Mouse (Mus musculus) liver, embryonic 14.5 days (tissue): ENCODE measurements around the gene Rassf7. TPM values are rescaled to one million over a fixed set of nuclear protein-coding genes. Genes with fewer than 3 reads are reported as not detected.

Source experiments
- ATAC-seq: fragments of 200-750 bp; cut with Nextera tagmentation; 2 replicates; pipeline ENCODE4 v1.8.0; 2017; ENCODE audit warnings: moderate number of reproducible peaks, mild to moderate bottlenecking, moderate library complexity; ENCODE audit not compliant: insufficient read depth
- DNase-seq, 3 experiments: peaks; one replicate each; pipeline ENCODE4 v3.0.0-alpha.2; 2012 to 2013; ENCODE audit warnings: low read depth in 3 of 3, low spot score in 3 of 3
- H3K27ac ChIP-seq: fragments of 300-500 bp; sonication (generic); 2 replicates; pipeline ENCODE4 v1.5.1; 2014; ENCODE audit warnings: moderate library complexity, mild to moderate bottlenecking, control low read depth, inconsistent platforms
- H3K27me3 ChIP-seq: fragments of 300-500 bp; sonication (generic); 2 replicates; pipeline ENCODE4 v1.6.1; 2014; ENCODE audit warnings: mild to moderate bottlenecking, low read length, moderate library complexity; ENCODE audit not compliant: control insufficient read depth, insufficient read depth
- H3K36me3 ChIP-seq: fragments of 300-500 bp; sonication (generic); replicated peaks from 2 replicates; pipeline ENCODE4 v1.6.1; 2014; ENCODE audit warnings: low read depth; ENCODE audit not compliant: control insufficient read depth, insufficient read depth
- H3K4me1 ChIP-seq, 2 experiments: fragments of 200-500 bp in 1 of 2; fragments of 300-500 bp in 1 of 2; sonication (generic) in 1 of 2; replicated peaks; 2 replicates each; pipeline ENCODE4 v1.6.1; 2012 to 2014; ENCODE audit warnings: antibody characterized with exemption in 1 of 2, inconsistent platforms in 1 of 2, low read length in 1 of 2; ENCODE audit not compliant: control insufficient read depth in 2 of 2, insufficient read depth in 2 of 2
- H3K4me2 ChIP-seq: fragments of 300-500 bp; sonication (generic); 2 replicates; pipeline ENCODE4 v1.6.1; 2014; ENCODE audit warnings: low read depth, mild to moderate bottlenecking, control low read depth, moderate library complexity
- H3K4me3 ChIP-seq, 2 experiments: fragments of 200-500 bp in 1 of 2; fragments of 300-500 bp in 1 of 2; sonication (generic) in 1 of 2; 2 replicates each; pipeline ENCODE4 v1.5.1; 2012 to 2014; ENCODE audit warnings: low read depth in 2 of 2, low read length in 2 of 2, mild to moderate bottlenecking in 2 of 2, control low read depth in 1 of 2, inconsistent platforms in 1 of 2, moderate library complexity in 1 of 2; ENCODE audit not compliant: insufficient read depth in 1 of 2
- H3K9ac ChIP-seq: fragments of 300-500 bp; sonication (generic); replicated peaks from 2 replicates; pipeline ENCODE4 v1.6.1; 2014; ENCODE audit warnings: mild to moderate bottlenecking, control low read depth, moderate library complexity
- H3K9me3 ChIP-seq: fragments of 300-500 bp; sonication (generic); 2 replicates; pipeline ENCODE4 v1.6.1; 2016; ENCODE audit warnings: low read length, mixed read lengths; ENCODE audit not compliant: control insufficient read depth
- CTCF ChIP-seq: IDR thresholded peaks from 2 replicates; pipeline ENCODE4 v1.5.1; 2016; ENCODE audit warnings: antibody characterized with exemption, low read depth, control low read depth
- EP300 ChIP-seq: IDR thresholded peaks from 2 replicates; pipeline ENCODE4 v1.6.1; 2016; ENCODE audit warnings: antibody characterized with exemption, low read depth
- WGBS: fragments of 180-500 bp; shearing (Covaris S2); extraction: QIAGEN DNeasy Blood & Tissue Kit; methylation state at CpG from one replicate; pipeline ENCODE4 v1.1.7; 2014; ENCODE audit not compliant: insufficient replicate concordance; 5-methylcytosine and 5-hydroxymethylcytosine counted together
- polyA plus RNA-seq, 2 experiments: library from polyadenylated mRNA; depleted of rRNA in 1 of 2; stranded (reverse) in 1 of 2; unstranded in 1 of 2; fragments of >200 nt; fragmentation: Nextera tagmentation in 1 of 2; extraction: Ambion mirVana in 1 of 2; gene quantifications; 2 replicates each; pipeline versions ENCODE4 v1.2.1 to v1.2.3; 2012 to 2014

Gene Rassf7
- polyA plus RNA-seq, 2 experiments, result 16.8 to 21.6 TPM

DNA sequence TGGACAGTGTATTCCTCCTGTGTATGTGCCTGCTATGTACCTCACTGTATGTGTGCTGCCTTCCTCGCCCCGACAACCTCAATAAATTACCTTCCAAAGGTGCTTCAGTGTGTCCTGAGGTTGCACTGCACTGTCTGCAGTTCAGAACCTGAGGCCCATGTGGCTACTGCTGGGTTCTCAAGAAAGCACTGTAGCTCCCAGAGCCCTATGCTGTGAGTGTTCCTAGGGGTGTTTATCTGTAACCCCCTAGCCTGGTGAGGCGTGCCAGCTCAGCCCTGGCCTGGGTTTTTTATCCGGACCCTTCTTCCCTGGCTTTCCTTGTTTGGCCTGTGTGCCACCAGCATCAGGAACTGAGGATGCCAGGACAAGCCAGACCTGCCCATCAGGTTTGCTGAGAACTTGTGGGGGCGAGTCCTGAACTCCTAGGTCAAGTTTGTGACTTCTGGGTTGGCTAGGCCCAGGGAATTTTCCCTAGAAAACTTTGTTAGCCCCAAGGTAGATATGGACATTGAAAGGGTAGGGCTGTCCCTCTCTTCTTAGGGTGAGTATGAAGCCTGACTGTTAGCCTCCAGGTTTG is 3.0 kb downstream of the Rassf7 start:
- H3K4me2 ChIP-seq, result no peak overlapping the region
- peak overlapping the region; percentile 22; the same call in 1 of the 2 replicates for H3K27ac ChIP-seq
- no peak overlapping the region for H3K4me3 ChIP-seq
- no peak for TF ChIP-seq EP300
- TF ChIP-seq CTCF, result no peak
- peaks cover 6% of the 10 kb centered on the region; the same call in 1 of the 2 replicates for H3K36me3 ChIP-seq
- ATAC-seq, result no peak
- H3K9me3 ChIP-seq, result no peaks in the 10 kb centered on the region
- no peak overlapping the region for H3K9ac ChIP-seq
- H3K4me1 ChIP-seq, result peaks cover 30 to 50% of the 10 kb centered on the region in 2 experiments
- no peak for DNase-seq
- 75% methylated on average over 5 of the region's 5 CpGs for whole genome bisulfite sequencing
- H3K27me3 ChIP-seq, result no peaks in the 10 kb centered on the region

DNA sequence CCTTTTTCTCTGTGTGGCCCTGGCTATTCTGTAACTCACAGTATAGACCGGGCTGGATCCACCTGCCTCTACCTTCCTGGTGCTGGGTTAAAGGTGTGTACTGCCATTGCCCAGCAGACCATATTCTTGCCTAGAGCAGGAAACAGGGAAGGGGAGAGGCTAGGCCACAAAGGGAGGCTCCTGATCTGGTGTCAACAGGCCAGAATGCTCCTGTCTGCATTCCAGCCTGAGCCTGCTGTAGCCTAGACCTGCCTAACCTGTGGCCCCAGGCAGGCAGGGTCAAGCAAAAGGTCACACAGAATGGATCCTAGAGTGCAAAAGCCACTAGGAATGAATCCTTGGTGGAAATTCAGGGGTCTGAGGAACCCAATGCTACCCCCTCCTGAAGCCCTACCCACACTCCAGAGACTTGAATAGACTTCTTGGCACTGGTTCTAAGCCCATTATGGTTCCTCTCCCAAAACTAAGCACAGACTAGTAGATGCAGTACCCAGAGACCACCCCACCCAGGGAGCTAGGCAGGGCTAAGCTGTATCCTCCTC is 4.0 kb downstream of the Rassf7 start:
- peak overlapping the region; percentile 22 for H3K27ac ChIP-seq
- no peak overlapping the region; the same call in 1 of the 2 replicates for H3K4me2 ChIP-seq

DNA sequence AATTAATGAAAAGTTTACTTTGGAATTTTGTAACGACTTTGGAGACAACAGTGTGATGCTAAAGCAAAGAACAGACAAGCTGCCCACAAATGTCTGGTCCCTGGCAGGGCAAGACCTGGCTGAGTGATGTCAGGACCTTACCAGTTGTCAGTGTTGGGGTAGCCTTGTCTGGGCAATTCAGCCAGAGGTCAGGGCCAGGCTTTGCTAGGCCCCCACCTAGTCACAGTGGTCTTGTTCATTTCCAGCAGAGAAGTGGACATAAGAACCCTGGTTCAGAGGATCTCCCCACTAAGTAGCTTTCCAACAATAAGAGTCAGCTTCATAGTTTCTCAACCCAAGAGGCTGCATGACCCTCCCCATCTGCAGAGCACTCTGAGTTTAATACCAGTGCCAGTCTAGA is 4.7 kb downstream of the Rassf7 start:
- H3K4me2 ChIP-seq, result peak overlapping the region; percentile 85
- no peak for DNase-seq
- no peaks in the 10 kb centered on the region for H3K9me3 ChIP-seq
- no peak for TF ChIP-seq CTCF
- TF ChIP-seq EP300, result no peak
- H3K36me3 ChIP-seq, result peaks cover 6% of the 10 kb centered on the region; the same call in 1 of the 2 replicates
- peak overlapping the region; percentile 84 for H3K9ac ChIP-seq
- no peak for ATAC-seq
- H3K27me3 ChIP-seq, result no peaks in the 10 kb centered on the region
- peak overlapping the region; percentile 43 for H3K27ac ChIP-seq
- WGBS, result 71% methylated on average over 1 of the region's 1 CpGs
- H3K4me1 ChIP-seq, result peaks cover 19 to 33% of the 10 kb centered on the region in 2 experiments
- peak overlapping the region; percentile 73 to 78; a peak in 3 of 4 replicates for H3K4me3 ChIP-seq

More for the DNA sequence above, 4.0 kb downstream of the Rassf7 start:
- ATAC-seq, result no peak
- Histone ChIP-seq H3K27me3 (no peaks in the 10 kb centered on the region), H3K4me3 (no peak overlapping the region), H3K9ac (no peak overlapping the region), H3K4me1 (peaks cover 25 to 40% of the 10 kb centered on the region in 2 experiments), H3K9me3 (no peaks in the 10 kb centered on the region), H3K36me3 (peaks cover 6% of the 10 kb centered on the region; the same call in 1 of the 2 replicates)
- TF ChIP-seq CTCF (no peak), EP300 (no peak)
- WGBS, result 83% methylated on average over 1 of the region's 1 CpGs
- DNase-seq, result no peak

DNA sequence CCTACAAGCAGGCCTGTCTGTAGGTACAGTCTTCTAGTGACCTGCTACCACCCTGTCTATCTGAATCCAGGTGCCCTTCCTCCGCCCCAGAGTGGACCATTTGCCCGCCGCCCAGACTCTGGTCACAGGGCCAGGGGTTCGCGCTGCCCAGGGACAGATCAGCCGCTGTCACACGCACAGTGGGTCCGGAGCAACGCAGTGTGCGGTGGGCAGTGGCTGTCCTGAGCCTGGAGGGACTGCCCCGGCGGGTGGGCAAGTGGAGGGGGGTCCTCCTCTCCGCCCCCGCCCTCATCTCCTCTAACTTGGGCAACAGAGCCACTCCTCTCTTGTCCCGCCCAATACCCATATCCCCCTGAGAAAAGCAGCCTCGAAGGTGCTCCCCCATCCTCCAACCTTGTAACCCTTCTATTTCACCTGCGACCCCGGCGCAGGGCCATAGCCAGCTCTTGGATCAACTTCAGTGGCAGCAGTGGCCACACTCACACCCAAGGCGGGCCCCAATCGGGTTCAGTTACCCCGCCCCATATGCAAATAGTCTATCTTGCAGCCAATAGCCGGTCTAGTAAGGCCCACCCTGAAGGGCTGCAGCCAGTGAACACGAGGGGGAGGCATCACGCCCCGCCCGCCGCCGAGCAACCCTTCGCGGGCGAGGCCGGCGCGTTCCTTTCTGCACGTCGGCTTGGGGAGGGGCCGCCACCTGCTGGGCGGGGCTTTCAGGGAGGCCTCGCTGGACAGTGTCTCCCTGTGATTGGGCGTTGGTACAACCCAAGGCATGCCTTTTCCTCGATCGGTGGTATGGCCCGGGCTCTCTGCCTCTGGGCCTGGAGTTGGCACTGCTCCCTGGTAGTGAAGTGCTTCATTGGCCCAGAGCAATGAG is 5.8 kb downstream of the Rassf7 start:
- peak overlapping the region; percentile 73 to 78 for H3K4me3 ChIP-seq
- peak; percentile 96 for ATAC-seq
- peak overlapping the region; percentile 81 for H3K27ac ChIP-seq
- H3K9me3 ChIP-seq, result no peaks in the 10 kb centered on the region
- peak overlapping the region; percentile 85 for H3K4me2 ChIP-seq
- peaks cover 6% of the 10 kb centered on the region; the same call in 1 of the 2 replicates for H3K36me3 ChIP-seq
- H3K27me3 ChIP-seq, result no peaks in the 10 kb centered on the region
- H3K4me1 ChIP-seq, result peaks cover 17 to 32% of the 10 kb centered on the region in 2 experiments
- DNase-seq, result peak; percentile 98 to 99 (median 99)
- H3K9ac ChIP-seq, result peak overlapping the region; percentile 84
- 9% methylated on average over 42 of the region's 44 CpGs for WGBS
- TF ChIP-seq CTCF (peak; percentile 56), EP300 (peak; percentile 57)

DNA sequence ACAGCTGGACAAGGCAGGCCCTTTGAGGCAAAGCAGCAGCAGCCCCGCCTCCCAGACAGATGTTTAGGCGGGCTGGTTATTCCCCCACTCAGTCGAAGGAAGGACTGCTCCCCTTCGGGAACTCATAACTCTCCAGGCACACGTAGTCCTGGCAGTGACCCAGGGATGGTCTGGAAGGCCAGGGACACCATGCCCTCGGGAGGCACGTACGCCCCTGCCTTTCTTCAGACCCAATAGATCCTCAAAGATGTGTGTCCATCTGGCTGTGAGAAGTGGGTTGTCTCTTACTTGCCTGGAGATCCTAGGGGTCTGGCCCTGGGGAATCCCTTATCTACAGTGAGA is 6.4 kb downstream of the Rassf7 start:
- peaks cover 6% of the 10 kb centered on the region; the same call in 1 of the 2 replicates for H3K36me3 ChIP-seq
- peak overlapping the region; percentile 26 to 40 for H3K4me3 ChIP-seq
- H3K27me3 ChIP-seq, result no peaks in the 10 kb centered on the region
- H3K27ac ChIP-seq, result peak overlapping the region; percentile 81
- peak overlapping the region; percentile 85 for H3K4me2 ChIP-seq
- no peak for TF ChIP-seq EP300
- no peak for TF ChIP-seq CTCF
- no peak for DNase-seq
- H3K4me1 ChIP-seq, result peaks cover 16 to 28% of the 10 kb centered on the region in 2 experiments
- H3K9ac ChIP-seq, result peak overlapping the region; percentile 68
- no peaks in the 10 kb centered on the region for H3K9me3 ChIP-seq
- 9% methylated on average over 8 of the region's 8 CpGs for WGBS
- ATAC-seq, result no peak
